Mouse (Mus musculus) stomach, postnatal 0 days (tissue): ENCODE measurements at regions not wholly inside any gene's neighbourhood (a gene's known extent, or its start where the extent isn't known, plus 50 kb on each side); places are given as distances from the start of the nearest gene placed in this dataset.

ENCODE experiments used
- CTCF ChIP-seq: IDR thresholded peaks from 2 replicates; pipeline ENCODE4 v1.5.1; 2016; ENCODE audit warnings: antibody characterized with exemption, low read depth, mild to moderate bottlenecking, moderate library complexity
- EP300 ChIP-seq: optimal IDR thresholded peaks from 2 replicates; pipeline ENCODE3; 2016; ENCODE audit warnings: antibody characterized with exemption

DNA sequence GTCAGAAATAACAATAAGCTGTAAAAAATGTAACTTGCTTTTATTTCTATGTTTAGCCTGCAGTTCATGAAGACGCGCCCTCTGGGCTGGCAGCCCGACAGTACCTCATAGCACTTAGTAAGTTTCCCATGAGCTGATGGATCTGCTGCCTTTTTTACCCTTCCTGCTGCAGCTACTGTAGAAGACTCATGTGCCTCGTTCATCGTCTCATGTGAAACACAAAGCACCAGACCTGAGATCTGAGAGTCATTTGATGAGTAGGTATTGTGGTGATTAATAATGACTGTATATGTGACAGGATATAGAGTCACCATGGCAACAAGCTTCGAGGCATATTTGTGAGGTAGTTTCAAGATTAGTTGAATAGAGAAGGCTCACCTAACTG lies 55.4 kb upstream of the Cd44 start:
- TF ChIP-seq CTCF (no peak), EP300 (no peak)
